Comparison of ENCODE assay signal across 10 mouse cellular contexts in genomic region chr16:22433944-22434343, GRCm38 (mm10). TPM values are rescaled to one million over a fixed set of nuclear protein-coding genes. Genes with fewer than 3 reads are reported as not detected.
DNase-seq lines count a peak whose midpoint lies in the region; ATAC-seq and TF ChIP-seq lines count a peak whose summit lies in the region.
"Had no signal": no experiment of that assay in that cellular context is flagged by ENCODE, and none has a peak within 500 bp of the region (broad histone marks: within the 10 kb centered on the region; RNA-seq: fewer than 3 reads in every experiment).

No protein-coding gene starts in this region.

- 15% methylated on average over 12 of the region's 12 CpGs for WGBS in hindbrain, embryonic 11.5 days
- WGBS in midbrain, embryonic 15.5 days = 4% methylated on average over 12 of the region's 12 CpGs

- ATAC-seq in hindbrain, embryonic 11.5 days (ENCODE audit: low FRiP score) = no peak
- no peak for ATAC-seq in midbrain, embryonic 15.5 days (replicated peaks)

- no peak for DNase-seq in layer of hippocampus, adult 2 months (ENCODE audit: low spot score in 2 of 2)
- no peak for DNase-seq in layer of hippocampus, postnatal 14 days (ENCODE audit: low spot score in 2 of 2)
- peak; percentile 61 for DNase-seq in embryo, embryonic 10 days (ENCODE audit: low spot score)
- no peak for DNase-seq in hindbrain, embryonic 11.5 days (ENCODE audit: low spot score)
- no peak for DNase-seq in spleen, postnatal 36 days (ENCODE audit: low spot score in 2 of 2)
- no peak for DNase-seq in urinary bladder, adult 2 months (ENCODE audit: low spot score)
- DNase-seq in layer of hippocampus, adult 9-10 months (ENCODE audit: low spot score) = no peak
- DNase-seq: cerebellum, postnatal 14 days; heart, postnatal 4 days had no signal

- no peak overlapping the region for H3K4me3 ChIP-seq in layer of hippocampus, adult 2 months
- no peak overlapping the region for H3K4me3 ChIP-seq in hindbrain, embryonic 11.5 days (ENCODE audit: low read depth, low read length)
- H3K4me3 ChIP-seq in midbrain, embryonic 15.5 days = no peak overlapping the region

- H3K9me3 ChIP-seq in hindbrain, embryonic 11.5 days (ENCODE audit: control insufficient read depth, low read length) = no peaks in the 10 kb centered on the region
- H3K9me3 ChIP-seq in midbrain, embryonic 15.5 days = no peaks in the 10 kb centered on the region

- peak overlapping the region; percentile 9; the same call in 1 of the 2 replicates for H3K4me2 ChIP-seq in hindbrain, embryonic 11.5 days (replicated peaks; ENCODE audit: low read depth, low read length)
- peak overlapping the region; percentile 34 for H3K4me2 ChIP-seq in midbrain, embryonic 15.5 days

- no peak for TF ChIP-seq CTCF in layer of hippocampus, adult 2 months (conservative IDR thresholded peaks at IDR 0.05)

- peaks cover 29% of the 10 kb centered on the region for H3K27me3 ChIP-seq in hindbrain, embryonic 11.5 days (ENCODE audit: control insufficient read depth, insufficient read depth, low read length)
- peaks cover 44% of the 10 kb centered on the region for H3K27me3 ChIP-seq in midbrain, embryonic 15.5 days (replicated peaks)

- no peaks in the 10 kb centered on the region; the same call in 1 of the 2 replicates for H3K4me1 ChIP-seq in hindbrain, embryonic 11.5 days (replicated peaks; ENCODE audit: control insufficient read depth, insufficient read depth, low read length)
- peaks cover 35% of the 10 kb centered on the region for H3K4me1 ChIP-seq in midbrain, embryonic 15.5 days

- H3K27ac ChIP-seq in layer of hippocampus, adult 2 months = peak overlapping the region; percentile 18; the same call in 1 of the 2 replicates
- H3K27ac ChIP-seq in hindbrain, embryonic 11.5 days (ENCODE audit: low read depth, low read length) = peak overlapping the region; percentile 37; the same call in 1 of the 2 replicates
- H3K27ac ChIP-seq in midbrain, embryonic 15.5 days = no peak overlapping the region

- no peaks in the 10 kb centered on the region for H3K36me3 ChIP-seq in hindbrain, embryonic 11.5 days (ENCODE audit: control insufficient read depth, insufficient read depth, low read length)
- H3K36me3 ChIP-seq in midbrain, embryonic 15.5 days (replicated peaks) = no peaks in the 10 kb centered on the region

- H3K9ac ChIP-seq in hindbrain, embryonic 11.5 days (ENCODE audit: low read depth, low read length) = no peak overlapping the region
- no peak overlapping the region for H3K9ac ChIP-seq in midbrain, embryonic 15.5 days

RNA-seq across cellular contexts. Expression of gene Etv5, which starts 5.6 kb away (rescaled TPM):
- 10 to 100 TPM; 44.8 to 45.4 TPM for total RNA-seq in layer of hippocampus, adult 2 months (2021)
- 10 to 100 TPM; 42.2 to 51.0 TPM for total RNA-seq in layer of hippocampus, postnatal 14 days (2021)
- 12.8 and 17.5 TPM in 2 replicates for polyA plus RNA-seq in hindbrain, embryonic 11.5 days (2014; fragmentation: Nextera tagmentation; extraction: Ambion mirVana)
- 14.5 and 17.6 TPM in 2 replicates for polyA plus RNA-seq in midbrain, embryonic 15.5 days (2015; fragmentation: Nextera tagmentation; extraction: Ambion mirVana)
- 14.8 and 15.9 TPM in 2 replicates for polyA plus RNA-seq in urinary bladder, adult 2 months (2012; rRNA removed)
